In genomic region chr2:160068772-160069171, GRCm38 (mm10) we compare ENCODE assay signal across 22 mouse cellular contexts.
A peak's percentile ranks its signal among the peaks of the same experiment; 100 is the strongest.
DNase-seq lines count a peak whose midpoint lies in the region; ATAC-seq lines count a peak whose summit lies in the region.
"Had no signal": no experiment of that assay in that cellular context is flagged by ENCODE, and none has a peak within 500 bp of the region (broad histone marks: within the 10 kb centered on the region; RNA-seq: fewer than 3 reads in every experiment).

No protein-coding gene starts in this region.

- H3K4me1 ChIP-seq in limb, embryonic 10.5 days, result peaks cover 3% of the 10 kb centered on the region; the same call in 1 of the 2 replicates

- 85% methylated on average over 4 of the region's 4 CpGs for WGBS in limb, embryonic 10.5 days

- H3K9me3 ChIP-seq in limb, embryonic 10.5 days (replicated peaks), result no peaks in the 10 kb centered on the region
- H3K9me3 ChIP-seq: embryonic facial prominence, embryonic 15.5 days; forebrain, embryonic 10.5 days; heart, embryonic 10.5 days; hindbrain, embryonic 13.5 days had no signal

- H3K27ac ChIP-seq in limb, embryonic 10.5 days, result no peak overlapping the region
- H3K27ac ChIP-seq: embryonic facial prominence, embryonic 15.5 days; forebrain, embryonic 10.5 days; gastrocnemius, adult 2 months; heart, embryonic 10.5 days; hindbrain, embryonic 13.5 days had no signal

- no peaks in the 10 kb centered on the region for H3K36me3 ChIP-seq in limb, embryonic 10.5 days
- H3K36me3 ChIP-seq: embryonic facial prominence, embryonic 15.5 days; forebrain, embryonic 10.5 days; heart, embryonic 10.5 days; hindbrain, embryonic 13.5 days had no signal

- H3K27me3 ChIP-seq in limb, embryonic 10.5 days (ENCODE audit: low read depth, poor library complexity, severe bottlenecking), result 0 out of 2 replicates have a peak, but pooled peaks cover 3% of the 10 kb centered on the region
- H3K27me3 ChIP-seq: embryonic facial prominence, embryonic 15.5 days; hindbrain, embryonic 13.5 days; Patski had no signal

- DNase-seq in heart, adult 11 months, result peak; percentile 88
- no peak for DNase-seq in heart, postnatal 14 days
- DNase-seq in 3T3-L1 (ENCODE audit: low read depth, low spot score), result peak; percentile 13
- no peak for DNase-seq in limb, embryonic 10.5 days (ENCODE audit: low spot score)
- no peak for DNase-seq in spleen, postnatal 14 days (ENCODE audit: low spot score in 2 of 2)
- DNase-seq: adrenal gland, postnatal 14 days; cerebellum, adult 2 months; cerebellum, postnatal 10 days; embryo, embryonic 11 days; gastrocnemius, adult 2 months; gastrocnemius, postnatal 25 days; heart, postnatal 10 days had no signal

- ATAC-seq in common myeloid progenitor, adult 5-6 weeks (replicated peaks; ENCODE audit: low read depth, poor library complexity, severe bottlenecking), result 0 out of 2 replicates have a peak, but pooled peaks have one; percentile 36
- peak; percentile 79 for ATAC-seq in megakaryocyte progenitor cell, adult 5-6 weeks (replicated peaks; ENCODE audit: poor library complexity)
- ATAC-seq: activated CD4-positive, CD25-positive, alpha-beta regulatory T cell, adult 4 months; forebrain, embryonic 14.5 days; Patski had no signal

- no peak overlapping the region for H3K4me3 ChIP-seq in limb, embryonic 10.5 days
- H3K4me3 ChIP-seq: embryonic facial prominence, embryonic 15.5 days; erythroblast, embryonic 14.5 days; forebrain, embryonic 10.5 days; gastrocnemius, adult 2 months; heart, embryonic 10.5 days; hindbrain, embryonic 13.5 days had no signal

- intact Hi-C loops in heart, postnatal 14 days (cut with DNase I), result no loop called here

Comparison
In these comparisons a context has a peak if more than half of its experiments do, and no peak if none do; other contexts are left out.
1. DNase-seq: peak in heart, adult 11 months (single experiment) and 3T3-L1 (single experiment); none in heart, postnatal 14 days (0 of 2), limb, embryonic 10.5 days (single experiment) and spleen, postnatal 14 days (0 of 2).